Mouse (Mus musculus) CH12F3 (cell line): Measurements from ENCODE around the gene Rnf39.

Experiments used
- in situ Hi-C: fragments of 300-500 bp; cut with MboI; formaldehyde crosslinking; loops from 2 replicates; pipeline ENCODE4 v1.14.3; 2020; ENCODE audit warnings: low sequenced_read_pairs

Gene Rnf39

DNA sequence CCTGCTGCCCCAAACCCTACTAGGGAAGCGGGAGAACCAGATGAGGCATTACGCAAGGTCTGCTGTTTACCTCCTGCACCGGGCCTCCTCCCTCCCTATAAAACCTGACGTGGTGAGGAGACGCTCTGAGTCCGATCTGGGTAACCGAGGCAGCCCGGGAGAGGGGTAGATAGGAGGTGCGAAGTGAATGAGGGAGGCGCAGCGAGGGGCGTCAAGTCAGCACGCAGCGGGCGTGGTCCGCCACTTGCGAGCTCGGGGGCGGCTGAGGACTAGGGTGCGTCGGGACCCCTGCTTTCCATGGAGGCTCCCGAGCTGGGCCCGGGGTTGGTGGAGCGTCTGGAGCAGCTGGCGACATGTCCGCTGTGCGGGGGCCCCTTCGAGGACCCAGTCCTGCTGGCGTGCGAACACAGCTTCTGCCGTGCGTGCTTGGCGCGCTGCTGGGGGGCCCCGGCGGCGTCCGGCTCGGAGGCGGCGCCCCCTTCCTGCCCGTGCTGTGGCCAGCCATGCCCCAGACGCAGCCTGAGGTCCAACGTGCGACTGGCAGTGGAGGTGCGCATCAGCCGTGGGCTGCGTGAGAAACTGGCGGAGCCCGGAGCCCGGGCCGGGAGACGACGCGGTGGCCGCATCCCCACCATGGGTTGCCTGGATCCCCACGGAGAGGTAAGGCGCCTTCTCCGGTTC, at the start of gene Rnf39:
Gene Rnf39, plus strand, starts transcription at position 128 of the 681 bp plus-strand sequence.
- in situ Hi-C loops: no loop called here

DNA sequence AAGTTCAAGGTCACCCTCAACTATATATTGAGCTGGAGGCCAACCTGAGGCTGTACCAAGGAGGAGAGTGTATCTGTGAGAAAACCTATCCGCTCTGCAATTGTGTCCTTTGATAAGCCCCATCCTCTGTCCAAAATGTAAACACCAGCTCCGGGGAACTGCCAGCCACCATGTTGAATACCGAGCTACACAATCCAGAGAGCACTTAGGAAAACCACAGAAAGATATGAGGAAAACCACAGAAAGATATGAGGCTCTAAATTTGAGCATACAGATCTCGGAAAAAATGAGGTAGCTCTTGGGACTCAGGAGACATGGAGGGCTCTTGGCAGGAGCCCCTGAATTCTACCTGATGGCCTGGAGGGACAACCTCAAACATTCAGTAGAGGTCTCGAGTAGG, 49.3 kb upstream of the Rnf39 start:
- in situ Hi-C loops: no loop called here

DNA sequence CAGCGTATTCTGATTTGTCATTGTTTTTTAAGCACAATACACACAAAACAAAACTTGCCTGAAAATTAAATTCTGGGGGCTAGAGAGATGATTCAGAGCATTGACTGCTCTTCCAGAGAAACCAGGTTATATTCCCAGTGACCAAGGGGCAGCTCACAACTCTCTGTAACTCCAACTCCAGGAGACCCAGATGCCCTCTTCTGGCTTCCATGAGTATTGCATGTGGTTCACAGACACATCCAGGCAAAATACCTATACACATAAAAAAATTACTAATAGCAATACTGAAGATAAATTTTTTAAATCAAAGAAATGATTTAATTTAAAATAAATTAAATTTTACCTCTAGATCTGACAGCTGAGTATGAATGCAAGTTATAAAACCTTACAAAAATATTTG, 46.1 kb upstream of the Rnf39 start:
- in situ Hi-C loops: no loop called here

DNA sequence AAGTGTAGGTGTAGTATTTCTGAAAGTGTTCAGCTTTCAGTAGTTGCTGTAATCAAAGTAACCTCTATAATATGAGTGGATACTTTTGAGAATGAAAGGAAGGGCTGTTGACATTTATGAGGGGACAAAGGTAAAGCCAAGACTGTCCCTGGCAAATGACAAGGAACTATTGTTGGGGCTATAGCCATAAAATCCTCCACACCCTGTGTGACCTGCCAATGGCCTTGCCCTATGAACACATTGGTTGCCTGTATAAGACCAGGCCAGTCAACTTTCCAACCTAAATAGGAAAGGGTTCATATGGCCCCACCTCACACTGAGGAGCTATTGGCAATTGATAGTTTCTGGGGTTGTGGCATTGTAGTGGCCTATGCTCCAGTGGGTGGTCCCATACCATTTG, 45.7 kb upstream of the Rnf39 start:
- in situ Hi-C loops: no loop called here

DNA sequence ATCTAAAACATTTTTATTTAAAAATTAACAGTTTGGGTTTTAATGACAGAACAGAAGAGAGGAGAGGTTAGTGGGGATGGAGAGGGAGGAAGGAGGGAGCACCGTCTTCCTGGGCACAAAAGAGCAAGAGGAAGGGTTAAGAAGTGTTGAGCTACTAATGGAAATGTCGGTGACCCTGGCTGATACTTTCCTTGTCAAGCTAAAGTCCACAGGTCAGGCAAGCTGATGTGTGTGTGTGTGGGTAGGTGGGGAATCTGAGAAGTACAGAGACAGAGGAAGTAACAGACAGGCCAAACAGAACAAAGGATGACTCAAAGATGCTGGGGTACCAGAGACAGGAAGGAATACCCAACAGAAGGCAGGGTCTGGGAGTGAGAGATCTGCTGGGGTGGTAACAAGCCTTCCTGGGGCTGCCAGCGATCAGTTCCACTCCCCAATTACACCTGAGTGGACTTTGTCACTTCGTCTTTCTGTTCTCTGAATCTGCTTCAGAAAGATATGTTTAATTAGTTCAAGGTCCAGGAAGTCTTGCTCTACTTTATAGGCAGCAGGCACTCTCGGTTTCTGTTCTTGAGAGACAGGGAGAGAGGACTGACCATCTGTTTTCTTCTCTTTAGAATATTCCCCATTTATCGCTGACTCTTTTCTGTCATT, 45.0 kb upstream of the Rnf39 start, which contains the start of gene Trim31:
Gene Trim31, plus strand, starts transcription at position 567 of the 654 bp plus-strand sequence.
- in situ Hi-C loops: no loop called here

GRCm38 (mm10) chr17:36899376-36899775, 43.3 kb upstream of the Rnf39 start:
- in situ Hi-C loops: no loop called here

GRCm38 (mm10) chr17:36900001-36900400, 42.7 kb upstream of the Rnf39 start:
- in situ Hi-C loops: loop anchor here (25.0 kb wide), 1 partner anchor 312 kb away; the partner anchor contains the start of genes Olfr94, Olfr95 and Olfr96

DNA sequence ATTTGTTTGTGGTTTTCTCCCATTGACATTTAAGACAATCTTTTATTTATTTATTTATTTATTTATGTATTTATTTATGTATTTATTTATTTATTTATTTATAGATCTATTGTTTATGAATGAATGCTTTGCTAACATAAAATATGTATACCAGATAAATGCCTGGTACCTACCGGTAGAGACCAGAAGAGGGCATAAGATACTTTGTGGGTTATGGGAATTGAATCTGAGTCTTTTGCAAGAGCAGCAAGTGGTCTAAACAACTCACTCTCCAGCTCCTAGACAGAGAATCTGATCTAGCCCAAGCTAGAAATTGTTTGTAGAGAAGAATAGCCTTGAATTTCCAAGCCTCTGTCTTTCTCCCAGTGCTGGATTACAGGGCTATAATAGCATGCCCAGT, 42.0 kb upstream of the Rnf39 start:
- in situ Hi-C loops: loop anchor here (25.0 kb wide), 1 partner anchor 312 kb away; the partner anchor contains the start of genes Olfr94, Olfr95 and Olfr96

GRCm38 (mm10) chr17:36903651-36904050, 39.1 kb upstream of the Rnf39 start:
- in situ Hi-C loops: loop anchor here (25.0 kb wide), 1 partner anchor 309 kb away; the partner anchor contains the start of genes Olfr94, Olfr95 and Olfr96

DNA sequence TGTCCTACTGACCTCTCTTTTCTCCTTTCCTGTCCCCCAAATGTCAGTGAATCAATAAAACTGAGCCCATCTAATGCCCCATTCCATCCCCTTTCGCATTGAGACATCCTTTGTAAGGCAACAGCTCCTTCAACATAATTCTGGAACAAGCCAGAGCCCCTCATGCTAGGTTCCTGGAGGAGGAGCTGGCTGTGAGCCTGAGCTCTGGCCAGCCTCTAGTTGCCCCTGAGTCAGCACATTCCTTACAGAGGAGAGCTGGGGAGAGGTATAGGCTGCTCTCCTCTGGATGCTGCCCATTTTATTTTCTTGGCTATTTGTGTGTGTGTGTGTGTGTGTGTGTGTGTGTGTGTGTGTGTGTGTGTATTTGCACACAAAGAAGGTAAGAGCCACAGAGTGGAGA, 34.5 kb upstream of the Rnf39 start:
- in situ Hi-C loops: loop anchor here (25.0 kb wide), 1 partner anchor 304 kb away; the partner anchor contains the start of genes Olfr94, Olfr95 and Olfr96

DNA sequence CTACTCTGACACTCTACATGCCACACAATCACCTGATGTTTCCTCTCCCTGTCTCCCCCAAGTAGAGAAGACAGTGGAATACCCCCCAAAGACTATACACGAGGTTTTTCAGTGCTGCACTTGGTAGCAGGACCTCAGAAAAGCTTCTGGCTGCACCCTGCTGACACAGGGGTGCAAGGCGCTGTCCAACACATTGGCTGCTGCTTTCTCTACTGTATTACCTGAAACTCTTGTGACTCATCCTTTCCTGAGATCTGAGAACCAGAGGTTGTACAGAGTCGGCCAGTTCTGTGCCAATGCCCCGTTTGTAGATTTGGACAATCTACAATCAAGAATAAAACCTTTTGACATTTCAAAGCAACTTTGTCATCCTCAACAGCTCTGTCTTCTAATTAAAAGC, 32.9 kb upstream of the Rnf39 start:
- in situ Hi-C loops: loop anchor here (25.0 kb wide), 1 partner anchor 302 kb away; the partner anchor contains the start of genes Olfr94, Olfr95 and Olfr96

- in situ Hi-C loops: loop anchor here (25.0 kb wide), 1 partner anchor 300 kb away; the partner anchor contains the start of genes Olfr94, Olfr95 and Olfr96
Measured at GRCm38 (mm10) chr17:36912031-36912430, 30.7 kb upstream of the Rnf39 start.

- in situ Hi-C loops: loop anchor here (25.0 kb wide), 1 partner anchor 298 kb away; the partner anchor contains the start of genes Olfr94, Olfr95 and Olfr96
Measured at GRCm38 (mm10) chr17:36914108-36914507, 28.6 kb upstream of the Rnf39 start.

DNA sequence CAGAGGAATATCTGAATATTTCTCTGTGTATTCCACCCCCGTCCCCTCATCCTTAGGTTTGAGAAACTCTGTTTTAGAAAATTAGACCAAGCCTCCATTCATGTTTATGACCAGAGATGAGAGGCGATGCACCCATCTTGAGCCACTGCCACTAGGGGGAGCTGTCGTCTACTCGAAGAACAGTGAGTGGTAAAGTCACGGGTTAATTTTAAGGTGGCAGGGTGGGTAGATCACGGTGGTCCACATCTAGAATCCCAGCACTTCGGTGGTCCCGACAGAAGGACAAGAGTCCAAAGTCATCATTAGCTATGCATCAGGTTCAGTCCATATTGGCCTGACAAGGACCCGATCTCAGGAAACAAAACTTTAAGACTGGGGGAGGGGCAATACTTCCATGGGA, 27.6 kb upstream of the Rnf39 start:
- in situ Hi-C loops: loop anchor here (25.0 kb wide), 1 partner anchor 297 kb away; the partner anchor contains the start of genes Olfr94, Olfr95 and Olfr96

- in situ Hi-C loops: loop anchor here (25.0 kb wide), 1 partner anchor 292 kb away; the partner anchor contains the start of genes Olfr94, Olfr95 and Olfr96
Measured at GRCm38 (mm10) chr17:36920239-36920638, 22.5 kb upstream of the Rnf39 start.

DNA sequence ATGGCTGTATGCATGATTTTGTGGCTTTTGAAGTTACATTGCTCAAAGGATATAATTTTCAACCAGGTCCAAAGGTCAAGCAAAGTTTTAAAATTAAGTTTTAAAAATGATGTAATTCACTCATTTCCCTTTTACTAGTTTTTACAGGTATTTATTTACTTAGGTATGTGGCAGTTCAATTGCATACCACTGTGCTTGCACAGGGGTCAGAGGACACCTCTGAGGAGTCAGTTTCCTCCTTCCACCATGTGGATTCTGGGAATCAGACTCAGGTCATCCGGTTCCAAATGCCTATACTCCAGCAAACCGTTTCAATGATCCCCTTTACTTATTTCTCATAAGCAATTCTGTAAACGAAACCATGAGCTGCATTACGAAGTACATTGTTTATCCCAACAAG, 20.0 kb upstream of the Rnf39 start:
- in situ Hi-C loops: loop anchor here (25.0 kb wide), 1 partner anchor 290 kb away; the partner anchor contains the start of genes Olfr94, Olfr95 and Olfr96

DNA sequence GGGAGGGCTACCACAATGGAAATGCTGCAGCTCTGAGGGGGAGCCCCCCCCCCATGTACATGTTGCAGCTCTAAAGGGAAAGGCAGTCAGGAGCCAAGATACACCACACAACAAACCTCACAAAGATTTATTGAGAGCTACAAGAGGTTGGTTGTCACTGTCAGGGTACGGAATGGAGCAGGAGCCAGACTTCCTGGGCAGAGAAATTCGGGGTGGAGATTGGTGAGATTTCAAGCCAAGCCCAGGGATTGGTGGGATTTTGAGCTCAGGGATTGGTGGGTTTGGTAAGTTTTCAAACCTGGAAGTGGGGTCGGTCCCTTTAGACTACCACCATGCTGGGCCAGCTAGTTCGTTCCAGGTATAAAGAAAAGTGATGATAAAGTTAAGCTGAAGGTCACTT, 19.2 kb upstream of the Rnf39 start:
- in situ Hi-C loops: loop anchor here (25.0 kb wide), 1 partner anchor 289 kb away; the partner anchor contains the start of genes Olfr94, Olfr95 and Olfr96

- in situ Hi-C loops: no loop called here
Measured at GRCm38 (mm10) chr17:36927496-36928120, 15.1 kb upstream of the Rnf39 start.

DNA sequence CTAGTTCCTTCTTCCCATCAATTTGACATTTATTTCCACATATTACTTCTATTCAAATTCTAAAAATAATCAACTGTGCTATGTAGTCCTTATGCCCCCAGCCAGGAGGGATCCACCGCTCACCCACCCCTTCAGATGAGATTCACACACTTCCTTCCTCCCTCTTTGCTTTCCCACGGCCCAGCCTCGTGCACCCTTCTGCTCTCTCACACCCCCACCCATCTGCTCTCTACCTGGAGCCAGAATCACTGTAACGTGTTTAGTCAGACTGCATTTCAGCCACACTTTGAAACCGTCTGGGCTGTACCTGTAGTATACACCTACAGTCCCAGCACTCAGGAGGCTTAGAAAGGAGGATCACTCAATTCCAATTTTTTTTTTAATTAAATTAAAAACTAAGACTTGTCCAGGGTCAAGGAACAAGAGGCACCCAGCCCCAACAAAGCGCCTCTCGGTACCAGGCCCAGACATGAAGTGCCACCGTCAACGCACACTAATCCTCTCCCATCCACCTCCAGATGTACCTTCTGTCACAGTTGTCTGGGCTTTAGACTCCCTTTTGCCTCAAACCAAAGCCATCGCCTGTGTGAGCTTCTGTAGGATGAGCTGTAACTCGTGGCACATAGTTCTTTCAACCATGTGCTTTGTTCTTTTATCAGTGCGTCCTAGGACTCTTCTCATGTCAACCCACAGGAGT, 13.3 kb upstream of the Rnf39 start:
- in situ Hi-C loops: no loop called here

DNA sequence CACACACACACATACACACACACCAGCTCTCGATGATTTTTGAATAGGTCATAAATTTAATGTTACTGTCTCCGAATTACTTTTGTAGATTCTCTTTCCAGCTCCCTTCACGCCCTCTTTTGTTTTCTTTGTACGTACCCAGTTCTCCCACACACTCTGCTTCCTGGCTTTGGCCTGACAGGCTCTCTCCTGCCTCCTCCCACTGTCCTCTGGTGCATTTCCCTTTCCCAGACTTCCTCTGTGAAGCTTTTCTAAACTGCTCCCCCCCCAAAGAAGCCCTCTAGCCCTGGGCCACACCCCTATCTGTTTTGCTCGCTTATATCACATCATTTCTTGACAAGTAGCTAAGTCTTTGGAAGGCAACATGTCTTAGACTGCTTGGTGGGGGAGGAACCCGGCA, 12.5 kb upstream of the Rnf39 start:
- in situ Hi-C loops: no loop called here
